Mouse (Mus musculus) kidney, adult 18-20 months (tissue): ENCODE results near the gene Spsb2.

Source experiments
- DNase-seq: peaks from one replicate; pipeline ENCODE4 v3.0.0; 2021

Gene Spsb2

GRCm38 (mm10) chr6:124808358-124809012 is at the start of gene Spsb2:
Spsb2 (plus strand) TSS chr6:124808661.
- DNase-seq, result peak; percentile 86

- no peak for DNase-seq
Observed at GRCm38 (mm10) chr6:124758849-124759232, 49.6 kb upstream of the Spsb2 start.

DNA sequence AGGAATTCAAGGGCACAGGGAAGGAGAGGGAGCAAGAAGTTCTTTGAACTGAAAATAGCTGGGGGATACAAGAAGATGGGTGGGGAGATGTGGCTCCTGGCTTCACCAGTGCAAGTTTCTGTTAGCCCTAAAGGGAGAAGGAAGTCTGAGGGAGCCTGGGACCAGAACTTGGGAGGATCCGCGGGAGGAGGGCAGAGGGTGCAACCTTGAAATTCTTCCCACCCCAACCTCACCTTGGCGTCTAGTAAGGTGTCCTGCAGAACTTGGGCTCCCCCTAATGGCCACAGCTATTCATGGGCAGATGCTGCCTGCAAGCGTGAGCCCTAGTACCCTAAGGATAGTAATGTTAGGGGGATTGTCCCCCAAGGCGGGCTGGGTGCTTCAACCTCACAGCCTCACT is 49.2 kb upstream of the Spsb2 start:
- peak; percentile 88 for DNase-seq

- no peak for DNase-seq
Observed at GRCm38 (mm10) chr6:124765951-124766350, 42.5 kb upstream of the Spsb2 start.

- DNase-seq, result no peak
Observed at GRCm38 (mm10) chr6:124767536-124767919, 40.9 kb upstream of the Spsb2 start.

GRCm38 (mm10) chr6:124767920-124768703 is 40.3 kb upstream of the Spsb2 start:
- DNase-seq, result no peak

DNA sequence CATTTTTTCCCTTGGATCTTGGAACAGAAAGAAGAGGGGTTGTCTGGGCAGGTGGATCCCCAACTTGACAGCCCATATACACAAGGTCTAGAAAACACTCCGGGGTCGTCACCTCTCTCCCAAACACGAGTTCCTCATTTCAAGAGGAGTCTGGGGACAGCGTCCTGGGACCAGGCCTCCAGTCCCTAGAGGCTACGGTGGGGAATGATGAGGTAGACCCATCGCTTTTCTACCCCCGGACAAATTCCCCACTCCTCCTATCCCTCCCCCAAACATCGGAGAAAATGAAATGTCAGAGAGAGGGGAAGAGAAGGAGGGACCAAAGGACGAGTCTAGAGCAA is 39.8 kb upstream of the Spsb2 start:
- no peak for DNase-seq

DNA sequence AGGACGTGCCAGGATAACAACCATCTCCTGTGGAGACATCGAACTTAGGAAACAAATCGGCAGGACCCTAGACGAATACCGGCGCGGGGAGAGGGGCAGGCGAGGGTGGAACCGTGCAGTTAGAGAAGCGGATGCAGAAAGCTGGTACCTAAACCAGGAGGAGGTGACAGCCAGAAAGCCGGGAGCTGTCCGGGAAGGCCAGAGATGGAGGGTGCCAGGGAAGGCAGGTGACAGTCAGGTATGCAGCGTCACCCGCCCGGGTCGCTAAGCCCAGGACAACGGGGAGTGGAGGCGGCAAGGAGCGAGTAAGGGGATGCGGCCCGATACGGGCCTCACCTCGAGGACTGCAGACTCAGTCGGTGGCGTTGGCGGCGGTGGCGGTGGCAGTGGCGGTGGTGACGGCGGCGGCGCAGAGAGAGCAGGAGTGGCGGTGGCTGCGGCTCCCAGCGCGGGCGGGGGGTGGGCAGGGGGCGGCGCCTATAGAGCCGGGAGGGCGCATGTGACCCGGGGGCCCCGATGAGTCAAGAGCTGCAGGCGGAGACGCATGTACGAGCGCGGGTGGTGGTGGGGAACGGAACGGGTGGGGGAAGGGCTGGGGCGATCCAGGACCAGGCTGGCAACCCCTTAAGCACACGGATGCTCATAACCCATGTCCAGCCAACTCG is 39.2 kb upstream of the Spsb2 start, which contains the start of gene Eno2:
Eno2 (minus strand) TSS at position 573 of the 665 bp plus-strand sequence.
- DNase-seq, result no peak

GRCm38 (mm10) chr6:124770013-124770412 is 38.4 kb upstream of the Spsb2 start:
- DNase-seq, result no peak

DNA sequence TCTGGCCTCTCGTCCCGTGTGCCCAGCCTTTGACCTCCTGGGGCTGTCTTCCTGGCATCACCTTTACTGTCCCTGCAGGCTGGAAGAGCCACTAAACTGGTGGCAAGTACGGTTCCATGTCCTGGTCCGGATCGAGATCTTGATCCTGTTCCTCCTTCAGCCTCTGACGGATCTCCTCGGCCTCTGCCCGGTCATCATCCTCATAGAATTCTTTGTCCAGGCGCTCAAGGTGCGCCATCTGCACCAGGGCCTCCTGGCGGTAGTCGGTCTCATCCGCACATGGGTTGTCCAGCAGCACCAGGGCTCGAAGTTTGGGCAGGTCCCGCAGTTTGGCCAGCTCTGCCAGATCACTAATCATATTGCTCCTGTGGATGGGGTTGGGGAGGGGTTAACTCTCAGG is 38.0 kb upstream of the Spsb2 start:
- DNase-seq, result no peak

- DNase-seq, result peak; percentile 61
Observed at GRCm38 (mm10) chr6:124779222-124779983, 29.1 kb upstream of the Spsb2 start, which contains the start of gene Lrrc23. Lrrc23 (minus strand) TSS chr6:124779727.

GRCm38 (mm10) chr6:124779984-124780416 is 28.5 kb upstream of the Spsb2 start:
- DNase-seq, result no peak

DNA sequence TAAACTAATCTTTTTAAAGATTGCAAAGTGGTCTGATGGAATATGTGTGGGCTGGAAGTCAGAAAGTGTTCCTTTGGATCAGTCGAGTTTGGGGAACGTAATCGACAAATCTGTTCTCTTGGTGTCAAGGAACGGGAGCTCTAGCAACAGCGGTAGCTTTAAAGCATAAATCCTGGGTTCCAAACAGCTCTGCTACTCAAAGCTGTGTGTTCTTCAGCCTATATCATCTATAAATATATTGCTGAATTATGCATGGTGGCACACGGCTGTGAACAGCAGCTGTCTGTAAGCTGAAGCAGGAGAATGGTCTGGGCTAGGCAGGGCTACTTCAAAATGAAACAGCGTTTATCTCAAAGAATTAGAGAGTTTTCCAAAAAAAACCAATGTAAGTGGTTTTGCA is 27.5 kb upstream of the Spsb2 start:
- no peak for DNase-seq

DNA sequence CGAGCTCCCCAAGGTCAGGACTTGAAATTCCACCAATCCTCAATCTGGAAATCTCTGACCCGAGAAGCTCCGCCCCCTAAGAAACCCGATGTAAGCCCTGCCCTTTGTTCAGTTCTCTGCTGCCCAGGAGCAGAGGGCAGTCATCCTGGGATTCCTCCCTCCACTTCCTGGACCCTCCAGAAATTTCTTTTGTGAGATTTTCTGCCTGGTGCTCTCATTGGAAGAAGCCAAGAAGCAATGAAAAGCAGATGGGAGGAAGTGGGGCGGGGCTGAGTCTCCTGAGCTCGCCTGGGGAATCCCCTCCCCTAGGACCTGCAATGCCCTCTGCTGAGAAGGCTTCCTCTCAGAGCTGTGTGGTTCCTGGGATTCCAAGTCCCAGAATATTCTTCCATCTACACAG is 26.0 kb upstream of the Spsb2 start:
- DNase-seq, result no peak

DNA sequence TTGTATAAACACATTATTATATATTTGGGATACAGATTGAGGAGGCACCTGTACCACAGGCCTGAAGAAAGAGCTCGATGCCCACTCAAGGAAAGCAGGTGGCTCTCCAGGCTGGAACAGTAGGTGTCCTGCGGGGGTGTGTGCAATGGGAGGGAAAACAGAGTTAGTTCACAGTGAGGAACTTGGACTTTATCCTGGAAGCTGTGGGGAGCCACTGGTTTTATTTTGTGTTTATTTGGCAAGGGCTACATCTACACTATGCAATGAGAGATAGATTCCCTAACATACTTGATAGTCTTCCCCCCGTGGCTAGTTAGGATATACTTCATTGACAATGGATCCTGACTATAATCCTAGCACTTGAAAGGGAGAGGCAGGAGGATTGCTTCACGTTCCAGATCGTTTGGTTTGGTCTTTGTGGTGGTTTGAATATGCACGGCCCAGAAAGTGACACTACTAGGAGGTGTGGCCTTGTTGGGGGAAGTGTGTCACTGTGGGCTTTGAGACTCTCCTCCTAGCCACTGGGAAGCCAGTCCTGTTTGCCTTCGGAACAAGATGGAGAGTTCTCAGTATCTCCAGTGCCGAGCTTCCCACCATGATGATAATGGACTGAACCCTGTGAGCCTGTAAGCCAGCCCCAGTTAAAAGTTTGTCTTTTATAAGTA is 21.6 kb upstream of the Spsb2 start:
- peak; percentile 40 for DNase-seq

GRCm38 (mm10) chr6:124787722-124788121 is 20.7 kb upstream of the Spsb2 start:
- no peak for DNase-seq

GRCm38 (mm10) chr6:124789519-124789918 is 18.9 kb upstream of the Spsb2 start:
- no peak for DNase-seq

DNA sequence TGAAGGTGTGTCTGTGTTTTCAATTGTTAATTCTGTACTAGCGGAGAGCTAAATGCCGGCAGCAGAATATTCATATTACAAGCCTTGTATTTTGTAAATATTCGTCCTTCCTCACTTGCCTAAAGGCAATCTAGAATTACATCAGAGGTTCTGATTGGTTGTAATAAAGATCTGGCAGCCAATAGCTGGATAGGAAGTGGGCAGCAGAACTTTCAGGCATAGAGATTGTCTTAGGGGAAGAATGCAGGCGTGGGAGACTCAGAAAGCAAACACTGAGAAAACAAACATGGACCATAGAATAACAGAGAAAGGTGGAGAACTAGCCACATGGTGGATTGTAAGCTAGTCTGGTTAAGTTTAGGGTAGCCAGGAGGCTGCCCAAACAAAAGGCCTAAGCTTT is 18.3 kb upstream of the Spsb2 start:
- DNase-seq, result no peak

DNA sequence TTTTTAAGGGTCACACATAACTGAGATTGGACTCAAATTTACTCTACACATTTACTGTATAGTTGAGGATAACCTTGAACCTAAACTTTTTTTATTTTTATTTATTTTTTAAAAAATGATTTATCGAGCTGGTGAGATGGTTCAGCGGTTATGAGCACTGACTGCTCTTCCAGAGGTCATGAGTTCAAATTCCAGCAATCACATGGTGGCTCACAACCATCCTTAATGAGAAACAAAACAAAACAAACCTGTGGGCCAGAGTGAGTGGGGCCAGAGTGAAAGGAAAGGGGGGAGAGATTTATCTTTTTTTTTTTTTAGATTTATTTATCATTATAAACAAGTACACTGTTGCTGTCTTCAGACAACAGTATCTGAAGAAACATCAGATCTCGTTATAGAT is 16.6 kb upstream of the Spsb2 start:
- no peak for DNase-seq

- DNase-seq, result peak; percentile 45
Observed at GRCm38 (mm10) chr6:124795781-124796180, 12.7 kb upstream of the Spsb2 start.

- DNase-seq, result no peak
Observed at GRCm38 (mm10) chr6:124796200-124796599, 12.3 kb upstream of the Spsb2 start.

- DNase-seq, result peak; percentile 24
Observed at GRCm38 (mm10) chr6:124802400-124802799, 6.1 kb upstream of the Spsb2 start.

DNA sequence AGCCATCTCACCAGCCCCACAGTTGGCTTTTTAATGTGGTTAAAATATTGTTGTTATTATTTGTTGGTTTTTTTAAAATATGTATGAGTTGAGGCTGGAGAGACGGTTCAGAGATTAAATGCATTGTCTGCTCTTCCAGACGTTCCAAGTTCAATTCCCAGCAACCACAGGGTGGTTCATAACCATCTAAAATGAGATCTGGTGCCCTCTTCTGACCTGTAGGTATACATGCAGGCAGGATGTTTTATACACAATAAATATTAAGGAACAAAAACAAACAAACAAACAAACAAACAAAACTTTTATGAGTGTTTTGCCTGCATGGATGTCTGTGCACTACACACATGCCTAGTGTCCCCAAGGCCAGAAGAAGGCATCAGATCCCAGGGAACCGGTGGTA is 5.4 kb upstream of the Spsb2 start:
- DNase-seq, result no peak
